Mouse (Mus musculus) G1E (cell line): ENCODE measurements at regions not wholly inside any gene's neighbourhood (a gene's known extent, or its start where the extent isn't known, plus 50 kb on each side); places are given as distances from the start of the nearest gene placed in this dataset.

Experiments
- ATAC-seq: 2 replicates; pipeline ENCODE4 v1.8.0; 2016; ENCODE audit warnings: mild to moderate bottlenecking; ENCODE audit not compliant: insufficient number of reproducible peaks, poor library complexity, low FRiP score, severe bottlenecking; ENCODE audit errors: extremely low read depth
- DNase-seq: peaks from one replicate; pipeline ENCODE4 v3.0.0; 2012; ENCODE audit warnings: low spot score
- H3K27me3 ChIP-seq: 2 replicates; pipeline ENCODE4 v1.6.1; 2012; ENCODE audit warnings: mild to moderate bottlenecking, low read length, inconsistent platforms; ENCODE audit not compliant: insufficient read depth
- H3K36me3 ChIP-seq: replicated peaks from 2 replicates; pipeline ENCODE3; 2012; ENCODE audit warnings: mild to moderate bottlenecking, inconsistent platforms
- H3K4me1 ChIP-seq: 2 replicates; pipeline ENCODE4 v1.6.1; 2012; ENCODE audit warnings: low read depth, low read length, inconsistent platforms, mixed read lengths; ENCODE audit not compliant: insufficient read depth
- H3K4me3 ChIP-seq: 2 replicates; pipeline ENCODE4 v1.5.1; 2012; ENCODE audit warnings: low read depth, mild to moderate bottlenecking, inconsistent platforms, low read length, moderate library complexity, mixed read lengths
- H3K9me3 ChIP-seq: replicated peaks from 2 replicates; pipeline ENCODE4 v1.6.1; 2012; ENCODE audit warnings: inconsistent platforms
- CTCF ChIP-seq: IDR thresholded peaks from 2 replicates; pipeline ENCODE4 v1.5.1; 2012; ENCODE audit warnings: low read depth, low read length, inconsistent platforms, mixed read lengths
- GATA1 ChIP-seq: IDR thresholded peaks from 2 replicates; pipeline ENCODE4 v1.6.1; 2012; ENCODE audit warnings: borderline replicate concordance, low read length, inconsistent platforms, mixed read lengths
- GATA2 ChIP-seq: IDR thresholded peaks from 2 replicates; pipeline ENCODE4 v1.6.1; 2012; ENCODE audit warnings: low read depth, low read length, inconsistent platforms, borderline replicate concordance
- POLR2AphosphoS5 ChIP-seq: IDR thresholded peaks from 2 replicates; pipeline ENCODE4 v1.6.1; 2012; ENCODE audit warnings: low read depth, low read length, inconsistent platforms; ENCODE audit not compliant: insufficient replicate concordance
- TAL1 ChIP-seq: conservative IDR thresholded peaks from 2 replicates; pipeline ENCODE4 v1.6.1; 2012; ENCODE audit warnings: low read depth, low read length, inconsistent platforms, mixed read lengths

DNA sequence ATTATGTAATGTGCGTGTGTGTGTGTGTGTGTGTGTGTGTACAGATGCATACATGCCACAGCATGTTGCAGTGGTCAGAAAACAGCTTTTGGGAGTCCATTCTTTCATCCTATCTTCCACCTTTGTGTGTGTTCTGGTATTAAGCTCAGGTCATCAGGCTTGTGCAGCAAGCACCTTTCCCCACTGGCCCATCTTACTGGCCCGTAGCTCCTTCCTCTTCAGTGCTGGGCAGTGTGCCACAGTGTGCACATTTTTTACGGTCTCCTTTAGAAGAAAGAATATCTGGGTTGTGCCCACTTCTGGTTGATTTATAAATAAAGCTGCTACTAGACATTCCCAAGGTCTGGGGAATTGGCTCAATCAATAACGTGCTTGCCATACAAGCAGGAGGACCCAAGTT is 105.0 kb downstream of the Inhbb start:
- ATAC-seq: no peak

DNA sequence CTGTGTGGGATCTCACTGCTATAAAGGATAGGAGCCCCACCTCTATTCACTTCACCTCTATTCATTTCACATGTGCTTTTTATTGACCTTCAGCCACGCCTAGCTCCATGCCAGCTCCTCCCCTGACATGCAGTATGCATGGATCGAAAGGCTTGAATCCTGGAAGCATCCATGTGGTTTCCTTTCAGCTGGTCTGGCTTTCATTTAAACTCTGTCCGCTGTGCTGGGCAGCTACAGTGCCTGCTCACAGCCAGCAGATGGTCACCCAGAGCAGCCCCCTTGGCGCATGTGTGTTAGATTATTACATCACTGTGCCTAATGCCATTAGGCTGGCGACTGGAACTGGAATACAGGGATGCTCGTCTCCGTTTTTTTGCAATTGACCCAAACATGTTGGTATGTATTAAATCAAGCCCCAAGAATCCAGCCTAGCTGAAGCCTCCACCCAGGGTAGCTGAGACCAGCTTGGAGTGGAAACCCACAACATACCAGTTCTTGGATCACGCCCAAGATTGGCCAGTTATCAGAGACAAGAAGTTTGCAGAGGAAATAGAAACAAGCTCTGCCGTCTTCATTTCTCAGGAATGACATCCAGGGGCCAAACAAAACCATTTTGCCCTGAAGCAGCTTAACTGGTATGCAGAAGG is 113.2 kb downstream of the Inhbb start:
- Histone ChIP-seq H3K9me3 (peaks cover 42% of the 10 kb centered on the region), H3K4me1 (no peaks in the 10 kb centered on the region), H3K27me3 (no peaks in the 10 kb centered on the region), H3K4me3 (no peak overlapping the region), H3K36me3 (no peaks in the 10 kb centered on the region)
- no peak for DNase-seq
- TF ChIP-seq POLR2AphosphoS5: no peak
- no peak for TF ChIP-seq CTCF
- no peak for TF ChIP-seq GATA1
- TF ChIP-seq TAL1: no peak
- TF ChIP-seq GATA2: no peak
- no peak for ATAC-seq

More for the DNA sequence above, 105.0 kb downstream of the Inhbb start:
- DNase-seq: no peak
- Histone ChIP-seq H3K4me1 (no peaks in the 10 kb centered on the region), H3K4me3 (no peak overlapping the region), H3K27me3 (no peaks in the 10 kb centered on the region), H3K9me3 (peaks cover 32% of the 10 kb centered on the region), H3K36me3 (no peaks in the 10 kb centered on the region)
- TF ChIP-seq POLR2AphosphoS5 (no peak), GATA1 (no peak), CTCF (no peak), TAL1 (no peak), GATA2 (no peak)

DNA sequence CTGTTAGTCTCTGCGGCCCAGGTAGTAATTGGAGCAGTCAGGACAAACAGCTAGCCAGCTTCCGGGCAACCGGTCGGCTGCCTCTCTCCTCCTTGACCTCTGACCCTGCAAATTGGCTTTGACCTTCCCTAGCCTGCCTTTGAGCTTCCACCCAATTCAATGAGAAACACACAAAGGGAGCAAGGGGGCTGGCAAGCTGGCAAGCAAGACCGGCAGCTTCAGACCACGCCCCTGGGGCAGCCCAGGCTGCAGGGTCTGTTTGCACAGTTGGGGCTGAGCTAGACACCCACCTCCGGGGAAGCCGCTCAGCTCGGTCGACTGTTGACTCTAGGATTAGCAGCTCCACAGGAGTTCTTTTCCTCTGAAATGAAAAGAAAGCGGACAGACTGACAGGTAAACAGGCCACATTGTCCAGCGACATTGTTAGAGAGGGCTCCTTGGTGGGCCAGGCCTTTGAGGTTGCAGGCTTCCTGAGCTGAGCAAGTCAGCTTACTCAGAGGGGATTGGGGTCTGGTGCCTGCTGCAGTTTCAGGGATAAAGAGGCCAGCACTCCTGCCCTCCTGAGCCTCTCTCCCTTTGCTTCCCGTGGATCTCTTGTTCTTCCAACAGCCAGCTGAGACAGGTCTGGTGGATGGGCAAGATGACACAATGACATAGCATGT is 116.6 kb downstream of the Inhbb start:
- no peaks in the 10 kb centered on the region for H3K27me3 ChIP-seq
- no peaks in the 10 kb centered on the region for H3K4me1 ChIP-seq
- DNase-seq (no peak), ATAC-seq (no peak)
- H3K36me3 ChIP-seq: no peaks in the 10 kb centered on the region
- no peak for TF ChIP-seq GATA2
- no peak for TF ChIP-seq TAL1
- no peak for TF ChIP-seq CTCF
- TF ChIP-seq GATA1: no peak
- no peak for TF ChIP-seq POLR2AphosphoS5
- H3K9me3 ChIP-seq: peaks cover 66% of the 10 kb centered on the region
- no peak overlapping the region for H3K4me3 ChIP-seq

DNA sequence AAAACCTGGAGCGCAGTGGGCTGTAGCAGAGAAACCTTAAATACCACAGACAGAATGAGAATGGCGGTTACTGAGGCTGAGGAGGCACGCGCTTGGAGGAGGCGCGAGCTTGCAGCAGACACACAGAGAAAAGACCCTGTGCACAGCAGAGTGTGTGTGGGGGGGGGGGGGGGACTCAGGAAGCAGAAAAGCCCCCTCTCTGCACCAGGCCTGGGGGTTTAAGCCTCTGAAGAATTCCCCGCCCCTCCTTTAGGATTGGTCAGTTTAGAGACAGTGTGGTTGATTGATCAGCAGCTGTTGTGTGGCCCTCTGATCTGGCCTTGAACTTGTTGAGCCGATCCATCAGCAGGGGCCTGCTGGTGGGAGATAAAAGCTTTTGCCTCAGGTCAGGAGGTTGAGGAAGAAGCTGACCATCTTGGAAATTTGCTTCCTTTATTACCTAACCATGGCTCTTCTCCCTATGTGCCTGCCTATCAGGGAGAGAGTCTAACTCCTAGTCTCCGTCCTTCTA is 117.5 kb downstream of the Inhbb start:
- TF ChIP-seq CTCF (no peak), POLR2AphosphoS5 (no peak), TAL1 (no peak), GATA2 (no peak), GATA1 (no peak)

DNA sequence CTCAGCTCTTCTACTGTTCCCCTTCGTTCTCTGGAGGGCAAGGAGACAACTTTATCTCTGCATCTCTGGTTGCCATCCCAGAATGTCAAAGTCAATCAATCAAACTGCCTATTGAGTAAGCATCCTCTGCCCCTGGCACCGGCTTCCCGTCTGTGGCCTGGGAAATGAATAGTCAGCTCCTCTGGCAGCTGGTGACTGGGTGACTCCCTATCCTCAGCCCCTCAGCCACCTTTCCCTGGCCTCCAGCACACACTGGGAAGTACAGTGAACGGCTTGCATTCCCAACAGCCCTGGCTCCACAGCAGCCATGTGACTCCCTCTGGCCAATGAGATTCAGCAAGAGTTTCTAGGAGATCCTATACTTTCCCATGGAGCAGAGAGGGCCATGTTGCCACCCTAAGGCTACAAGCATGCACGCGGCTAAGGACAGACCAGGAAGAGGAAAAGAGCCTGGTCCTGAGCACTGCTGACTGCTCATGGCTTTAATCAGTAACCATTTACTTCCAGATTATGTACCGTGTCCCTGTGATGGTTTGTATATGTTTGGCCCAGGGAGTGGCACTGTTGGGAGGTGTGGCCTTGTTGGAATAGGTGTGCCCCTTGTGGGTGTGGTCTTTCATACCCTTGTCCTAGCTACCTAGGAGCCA is 119.6 kb downstream of the Inhbb start:
- no peak for ATAC-seq
- Histone ChIP-seq H3K36me3 (no peaks in the 10 kb centered on the region), H3K27me3 (no peaks in the 10 kb centered on the region), H3K9me3 (peaks cover 83% of the 10 kb centered on the region), H3K4me3 (no peak overlapping the region), H3K4me1 (no peaks in the 10 kb centered on the region)
- DNase-seq: no peak
- TF ChIP-seq CTCF (no peak), TAL1 (no peak), GATA2 (no peak), GATA1 (no peak)

More for the DNA sequence above, 117.5 kb downstream of the Inhbb start:
- DNase-seq: no peak
- Histone ChIP-seq H3K9me3 (peaks cover 75% of the 10 kb centered on the region), H3K4me1 (no peaks in the 10 kb centered on the region), H3K27me3 (no peaks in the 10 kb centered on the region), H3K4me3 (no peak overlapping the region), H3K36me3 (no peaks in the 10 kb centered on the region)
- ATAC-seq: no peak

DNA sequence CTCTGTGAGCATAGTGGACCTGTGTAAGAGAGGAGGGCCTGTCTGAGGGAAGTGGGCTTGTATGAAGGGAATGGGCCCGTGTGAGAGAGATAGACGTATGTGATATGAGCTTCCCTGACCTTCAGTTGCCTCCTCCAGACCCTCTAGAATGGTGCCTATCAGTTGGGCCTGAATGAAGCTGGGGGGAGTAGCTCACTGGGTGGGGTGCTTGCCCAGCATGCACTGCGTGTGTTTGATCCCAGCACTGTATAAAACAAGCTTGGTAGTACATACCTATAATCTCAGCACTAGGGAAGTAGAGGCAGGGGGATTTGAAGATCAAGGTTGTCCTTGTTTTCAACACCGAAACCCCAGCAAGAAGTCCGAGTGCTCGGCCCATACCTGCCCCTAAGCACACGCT is 120.1 kb downstream of the Inhbb start:
- DNase-seq: no peak
- no peak for ATAC-seq
- TF ChIP-seq POLR2AphosphoS5 (no peak), TAL1 (no peak), GATA1 (no peak), GATA2 (no peak)
- H3K4me1 ChIP-seq: no peaks in the 10 kb centered on the region
- H3K4me3 ChIP-seq: no peak overlapping the region
- H3K9me3 ChIP-seq: peaks cover 85% of the 10 kb centered on the region
- no peaks in the 10 kb centered on the region for H3K36me3 ChIP-seq
- no peaks in the 10 kb centered on the region for H3K27me3 ChIP-seq
